Mouse (Mus musculus): Measurements from ENCODE around the gene Plod1.

DNA sequence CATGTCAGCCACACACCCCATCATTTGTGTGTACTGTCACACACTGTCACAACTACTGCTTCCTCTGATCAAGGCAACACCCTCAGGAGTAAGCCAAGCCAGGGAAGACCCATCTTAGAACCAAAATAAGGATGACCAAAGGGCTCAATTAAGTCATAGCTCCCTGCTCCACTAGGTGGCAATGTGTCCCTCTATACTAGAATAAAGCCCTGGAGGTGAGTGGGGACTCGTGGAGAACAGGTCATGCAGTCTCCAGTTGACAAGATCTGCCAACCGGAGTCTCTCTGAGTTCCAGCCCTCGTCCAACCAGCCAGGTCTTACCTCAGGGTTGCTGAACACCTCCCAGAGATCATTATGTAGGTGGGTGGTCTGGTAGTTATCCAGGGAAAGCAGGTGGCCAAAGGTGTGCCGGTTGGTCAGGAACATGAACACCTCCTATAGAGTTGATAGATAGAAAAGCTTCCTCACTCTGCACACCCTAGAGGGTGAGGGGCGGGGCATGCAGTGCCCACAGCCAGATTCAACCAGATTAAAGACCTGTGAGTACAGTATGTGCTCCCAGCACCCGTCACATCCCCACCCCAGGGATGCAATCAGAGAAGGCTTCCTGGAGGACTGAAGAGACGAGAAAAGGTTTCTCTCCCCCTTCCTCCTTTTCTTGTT is 18.0 kb downstream of the Plod1 start:
- TF ChIP-seq CTCF (IDR thresholded peaks at IDR 0.05; ENCODE audit: low read depth) (peak; percentile 74), EP300 (IDR thresholded peaks at IDR 0.05; ENCODE audit: low read depth) (no peak)
